Mouse (Mus musculus) kidney, postnatal 36 days (tissue): ENCODE results near the gene Lmnb2.

Source experiments
- DNase-seq, 2 experiments: peaks; one replicate each; pipeline ENCODE4 v3.0.0; 2021 to 2022; ENCODE audit warnings: mixed read lengths in 2 of 2

The Lmnb2 gene

DNA sequence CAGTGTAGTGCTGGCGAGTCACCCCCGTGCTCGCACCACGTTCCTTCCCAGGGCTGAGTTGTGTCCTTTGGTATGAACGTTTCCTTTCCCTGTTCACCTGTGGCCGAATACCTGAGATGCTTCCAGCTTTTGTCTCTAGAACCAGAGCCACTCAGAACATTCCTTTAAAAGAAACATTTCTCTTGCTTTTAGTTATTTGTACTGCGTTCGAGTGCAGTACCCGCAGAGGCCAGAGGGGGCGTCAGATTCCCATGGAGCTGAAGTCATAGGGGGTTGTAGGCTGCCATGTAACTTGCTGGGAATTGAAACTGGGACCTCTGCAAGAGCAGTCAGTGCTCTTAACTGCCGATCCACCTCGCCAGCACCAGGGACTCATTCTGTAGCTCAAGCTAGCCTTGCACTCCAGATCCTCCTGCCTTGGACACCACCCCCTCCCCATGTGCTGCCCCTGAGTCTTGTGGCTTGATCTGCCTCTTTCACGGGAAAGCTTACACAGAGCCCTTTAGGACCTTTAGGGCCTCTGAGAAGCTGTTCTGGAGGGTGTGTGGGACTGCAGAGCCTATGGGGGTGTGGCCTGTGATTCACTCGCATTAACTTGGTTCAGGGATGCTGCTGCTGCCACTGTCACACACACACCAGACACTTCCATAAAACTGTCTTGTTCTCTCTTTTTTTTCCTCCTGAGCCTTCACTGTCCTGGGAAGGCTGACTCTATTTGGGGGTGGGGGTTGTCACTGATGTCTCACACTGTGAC, 28.8 kb upstream of the Lmnb2 start:
- DNase-seq = peak in 1 of 2 experiments; percentile 14

GRCm38 (mm10) chr10:80944231-80944630, 26.2 kb upstream of the Lmnb2 start:
- DNase-seq = no peak

DNA sequence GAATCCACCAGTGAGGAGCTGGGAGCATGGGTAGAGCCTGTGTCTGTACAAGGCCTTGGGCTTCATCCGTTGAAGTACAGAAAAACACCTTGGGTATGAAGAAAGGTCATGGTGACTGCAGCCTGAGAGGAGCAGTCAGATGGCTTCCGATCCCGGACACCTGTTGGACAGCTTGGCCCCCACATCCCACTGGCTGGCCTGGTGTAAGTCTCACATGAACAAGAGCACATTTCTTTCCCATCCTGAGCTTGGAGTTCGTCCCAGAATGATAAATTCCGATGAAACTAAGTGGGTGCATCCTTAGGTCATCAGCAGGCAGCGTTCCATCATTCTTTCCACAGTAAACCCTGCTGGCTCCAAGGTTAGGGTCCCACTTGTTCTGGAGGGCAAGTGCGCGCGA, 25.7 kb upstream of the Lmnb2 start:
- no peak for DNase-seq

GRCm38 (mm10) chr10:80942919-80943318, 24.9 kb upstream of the Lmnb2 start:
- no peak for DNase-seq

- DNase-seq = peak in 1 of 2 experiments; percentile 49
Observed at GRCm38 (mm10) chr10:80940988-80941347, 22.9 kb upstream of the Lmnb2 start.

DNA sequence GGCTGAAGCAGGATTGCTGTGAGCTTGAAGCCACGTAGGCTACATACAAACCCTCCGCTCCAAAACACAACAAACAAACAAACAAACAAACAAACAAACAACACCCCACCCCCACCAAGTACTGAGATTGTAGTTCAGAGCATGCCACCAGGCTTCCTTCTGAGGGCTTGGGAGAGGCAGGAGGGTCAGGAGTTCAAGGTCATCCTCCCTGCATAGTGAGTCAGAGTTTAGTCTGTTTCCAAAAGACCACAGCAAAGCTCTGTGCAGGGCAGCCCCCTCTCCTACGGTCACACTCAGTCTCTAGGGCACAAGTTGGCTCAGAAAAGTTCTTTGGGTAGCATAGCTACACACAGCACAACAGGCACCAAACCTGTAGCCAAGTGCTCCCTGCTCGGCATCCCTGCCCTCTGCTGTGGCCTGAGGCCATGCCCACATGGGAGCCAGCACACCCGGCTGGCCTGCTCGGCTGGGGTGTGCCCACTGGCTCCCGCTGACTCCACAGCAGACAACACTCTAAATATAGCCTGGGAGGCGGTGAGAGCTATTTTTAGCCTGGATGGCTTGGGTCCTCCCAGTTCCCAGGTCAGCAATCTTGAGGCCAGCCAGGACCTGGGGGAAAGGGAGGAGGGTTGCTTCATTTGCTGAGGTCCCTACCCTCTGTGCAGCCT, 22.4 kb upstream of the Lmnb2 start:
- DNase-seq = peak; percentile 86 to 93

GRCm38 (mm10) chr10:80939671-80940070, 21.6 kb upstream of the Lmnb2 start:
- DNase-seq = peak; percentile 91 to 95

GRCm38 (mm10) chr10:80938831-80939550, 20.9 kb upstream of the Lmnb2 start:
- DNase-seq = no peak

DNA sequence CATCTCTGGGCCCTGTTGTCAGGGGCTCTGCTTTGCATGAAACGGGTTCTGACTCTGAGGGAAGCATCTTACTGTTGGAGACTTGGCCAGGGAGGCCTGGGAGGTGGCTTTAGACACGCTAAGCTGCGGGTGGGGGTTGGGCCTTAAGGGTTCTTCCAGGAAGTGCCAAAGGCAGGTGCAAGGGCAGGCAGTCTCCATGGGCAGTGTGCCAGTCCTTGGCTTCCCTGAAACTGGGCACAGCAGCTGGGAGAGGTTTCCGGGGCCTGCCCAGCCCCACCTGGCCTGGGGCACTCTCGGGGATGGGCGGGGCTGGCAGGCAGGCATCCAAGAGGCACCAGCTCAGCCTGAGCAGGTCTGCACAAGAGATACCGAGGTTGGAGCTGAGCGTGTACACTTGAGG, 19.6 kb upstream of the Lmnb2 start:
- peak; percentile 83 to 90 for DNase-seq

DNA sequence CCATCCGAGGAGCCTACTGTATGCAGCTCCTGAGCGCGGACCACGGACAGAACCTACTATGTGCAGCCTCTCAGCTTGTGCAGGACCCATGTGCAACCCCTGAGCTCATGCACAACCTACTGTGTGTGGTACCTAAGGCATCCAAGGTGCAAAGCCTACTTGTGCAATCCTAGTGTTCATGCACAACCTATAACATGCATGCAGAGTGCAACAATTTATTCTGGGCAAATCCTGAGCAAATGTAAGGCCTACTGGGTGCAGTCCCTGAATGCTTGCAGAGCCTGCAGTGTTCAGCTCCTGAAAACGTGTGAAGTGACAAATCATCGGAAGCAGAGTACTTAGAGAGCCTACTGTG, 18.7 kb upstream of the Lmnb2 start:
- DNase-seq = no peak

DNA sequence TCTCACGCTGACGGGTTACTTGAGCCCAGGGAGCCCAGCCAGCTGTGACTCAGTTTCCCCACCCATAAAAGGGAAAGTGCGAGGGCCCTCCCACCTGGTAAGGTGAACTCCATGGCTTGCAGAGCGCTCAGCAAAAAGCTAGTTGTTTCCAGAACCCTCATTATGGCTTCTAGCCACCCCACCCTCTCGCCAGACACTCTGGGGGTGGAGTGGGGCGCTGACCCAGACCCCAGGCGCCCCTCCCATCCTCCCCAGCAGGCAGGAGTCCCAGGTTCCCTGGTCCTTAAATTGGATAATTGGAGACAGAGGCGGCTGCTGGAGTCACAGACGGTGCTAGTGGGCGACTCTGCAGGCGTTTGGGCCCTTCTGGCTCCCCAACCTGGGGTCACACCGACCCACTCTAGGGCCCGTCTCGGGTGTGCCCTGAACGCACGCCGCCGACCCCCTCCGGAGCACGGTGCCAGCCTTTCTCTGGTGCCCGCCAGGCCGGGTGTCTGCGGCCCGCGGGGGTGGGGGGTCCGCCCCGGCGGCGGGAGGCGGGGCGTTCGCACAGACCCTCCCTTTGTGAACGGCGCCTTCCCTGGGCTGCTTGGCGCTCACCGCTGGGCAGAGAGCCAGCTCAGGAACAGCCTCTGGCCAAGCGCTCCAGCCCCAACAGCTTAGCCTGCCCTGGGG, 18.2 kb upstream of the Lmnb2 start:
- DNase-seq = peak; percentile 76 to 91

- DNase-seq = no peak
Observed at GRCm38 (mm10) chr10:80935698-80936097, 17.7 kb upstream of the Lmnb2 start.

GRCm38 (mm10) chr10:80935241-80935640, 17.2 kb upstream of the Lmnb2 start:
- DNase-seq = no peak

DNA sequence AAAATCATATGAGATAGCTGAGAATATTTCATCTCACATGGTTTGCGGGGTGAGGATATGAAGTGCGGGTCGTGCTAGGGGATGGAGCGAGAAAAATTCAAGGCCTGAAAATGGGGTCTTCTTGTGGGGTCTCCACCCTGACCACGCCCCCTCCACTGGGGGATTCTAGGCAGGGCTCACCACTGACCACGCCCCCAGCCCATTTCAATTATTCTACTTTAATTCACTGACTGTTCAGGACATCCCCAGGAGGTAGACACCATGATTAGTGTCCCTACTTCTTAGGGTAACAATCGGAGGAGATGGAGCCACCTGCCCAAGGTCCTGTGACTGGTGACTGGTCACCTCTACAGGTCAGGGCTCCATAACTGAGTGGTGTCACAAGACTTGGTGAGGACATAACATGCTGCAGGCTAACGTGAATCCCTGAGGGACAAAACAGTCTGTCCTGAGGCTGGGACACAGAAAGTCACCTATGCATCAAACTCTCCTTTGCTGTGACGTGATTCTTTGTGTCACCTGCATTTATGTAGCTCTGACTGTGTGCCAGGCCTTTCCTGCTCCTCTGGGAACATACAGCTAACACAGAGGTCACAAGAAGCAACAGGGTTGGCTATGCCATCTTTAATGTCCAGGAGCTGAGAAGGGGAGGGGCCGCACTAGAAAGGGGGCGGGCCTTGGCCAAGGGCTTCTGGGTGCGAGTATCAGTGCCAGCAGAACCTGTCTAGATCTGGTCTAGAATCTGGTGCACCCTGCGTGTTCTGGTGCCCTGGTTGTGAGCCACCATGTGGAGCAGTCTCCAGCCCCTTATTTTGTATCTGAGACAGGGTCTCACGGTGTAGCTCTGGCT, 16.3 kb upstream of the Lmnb2 start:
- no peak for DNase-seq

DNA sequence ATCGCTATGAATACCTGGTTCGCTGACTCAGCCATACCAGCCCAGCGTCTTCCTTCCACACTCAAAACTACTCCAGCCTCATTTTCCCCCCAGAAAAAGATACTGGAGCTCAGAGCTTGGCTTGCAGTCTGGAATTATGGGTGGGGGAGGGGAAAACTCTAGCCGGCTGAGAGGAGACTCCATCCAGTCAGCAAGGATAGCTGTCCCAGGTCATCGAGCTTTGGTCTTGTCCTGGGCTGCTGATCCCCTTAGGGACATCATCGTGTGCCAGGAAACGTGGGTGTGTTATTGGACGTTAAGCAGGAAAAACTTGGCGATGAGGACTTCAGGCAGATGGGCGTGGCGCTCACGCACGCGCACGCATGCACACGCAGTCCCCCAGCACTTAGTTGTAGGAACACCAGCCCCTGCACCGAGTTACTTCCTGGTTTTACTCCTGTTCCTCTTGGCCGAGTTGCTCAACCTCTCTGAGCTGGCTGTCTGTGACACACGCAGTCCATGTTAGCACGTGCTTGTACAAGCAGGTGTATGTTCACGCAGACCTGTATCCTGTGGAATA, 15.5 kb upstream of the Lmnb2 start:
- peak; percentile 53 to 56 for DNase-seq

DNA sequence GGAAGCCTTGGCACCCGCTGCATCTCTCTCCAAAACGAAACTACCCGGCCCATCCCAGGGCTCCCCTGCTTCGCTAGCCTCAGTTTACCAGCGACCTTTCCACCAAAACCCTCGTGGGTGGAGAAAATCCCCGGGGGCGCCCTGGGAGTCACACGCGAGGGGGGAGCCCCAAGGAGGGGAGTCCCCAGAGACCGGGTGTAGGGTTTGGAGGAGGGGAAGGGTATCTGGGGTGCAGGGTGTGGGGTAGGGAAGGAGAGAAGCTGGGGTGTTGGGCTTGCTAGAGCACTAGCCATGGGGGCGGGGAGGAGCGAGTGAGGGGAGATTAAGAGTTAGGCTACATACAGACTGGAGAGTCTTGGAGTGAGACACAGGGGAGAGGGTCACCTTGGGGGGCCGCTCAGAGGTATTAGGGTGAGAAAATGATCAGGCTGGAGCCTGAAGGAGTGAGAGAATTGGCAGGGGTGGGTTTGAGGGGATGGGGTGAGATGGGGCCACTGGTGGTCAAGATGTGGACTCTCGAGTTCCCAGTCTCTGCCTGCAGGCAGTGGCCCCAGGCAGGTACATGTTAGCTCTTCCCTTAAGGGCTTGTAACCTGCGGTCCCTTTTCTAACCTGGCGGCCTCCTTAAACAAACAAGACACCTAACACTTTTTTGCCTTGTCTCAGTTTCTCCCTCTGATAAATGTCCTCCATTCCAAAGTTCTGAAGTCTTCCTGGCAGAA, 14.8 kb upstream of the Lmnb2 start:
- peak in 1 of 2 experiments; percentile 28 for DNase-seq

DNA sequence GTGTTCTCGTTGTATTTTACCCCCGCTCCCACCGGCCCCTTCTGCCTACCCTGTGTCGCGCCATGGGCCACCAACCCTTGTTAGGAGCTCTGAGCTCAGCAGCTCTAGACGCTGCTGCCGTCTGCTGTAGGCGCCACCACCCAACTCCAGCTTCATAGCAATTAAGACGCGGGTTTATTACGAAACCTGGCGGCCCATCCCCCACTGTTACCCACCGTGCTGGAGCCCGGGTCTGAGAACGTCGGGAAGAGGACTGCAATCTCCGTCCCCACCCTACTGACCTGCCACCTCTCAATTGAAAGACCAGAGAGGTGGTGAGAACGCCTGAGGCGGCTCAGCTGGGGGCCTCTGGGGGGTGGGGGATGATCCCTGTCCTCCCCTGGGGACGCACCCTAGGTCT, 14.2 kb upstream of the Lmnb2 start:
- peak in 1 of 2 experiments; percentile 37 for DNase-seq

DNA sequence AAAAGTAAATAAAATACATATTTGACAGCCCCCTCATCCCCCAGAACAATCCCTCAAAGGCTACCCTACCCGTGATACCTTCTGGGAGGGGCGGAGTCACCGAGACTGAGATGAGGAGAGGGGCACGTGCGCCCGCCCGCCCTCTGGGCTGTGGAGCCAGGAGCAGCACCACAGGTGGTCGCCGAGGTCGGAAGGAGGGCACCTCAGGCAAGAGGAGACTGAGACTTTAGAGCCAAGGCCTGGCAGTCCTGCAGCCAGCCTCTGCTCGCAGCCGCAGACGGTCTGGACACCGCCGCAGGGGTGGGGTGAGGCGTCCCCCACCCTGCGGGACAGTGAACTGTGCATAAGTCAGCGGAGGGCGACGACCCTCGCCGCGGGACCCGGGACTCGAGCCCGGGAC, 13.7 kb upstream of the Lmnb2 start:
- DNase-seq = no peak

DNA sequence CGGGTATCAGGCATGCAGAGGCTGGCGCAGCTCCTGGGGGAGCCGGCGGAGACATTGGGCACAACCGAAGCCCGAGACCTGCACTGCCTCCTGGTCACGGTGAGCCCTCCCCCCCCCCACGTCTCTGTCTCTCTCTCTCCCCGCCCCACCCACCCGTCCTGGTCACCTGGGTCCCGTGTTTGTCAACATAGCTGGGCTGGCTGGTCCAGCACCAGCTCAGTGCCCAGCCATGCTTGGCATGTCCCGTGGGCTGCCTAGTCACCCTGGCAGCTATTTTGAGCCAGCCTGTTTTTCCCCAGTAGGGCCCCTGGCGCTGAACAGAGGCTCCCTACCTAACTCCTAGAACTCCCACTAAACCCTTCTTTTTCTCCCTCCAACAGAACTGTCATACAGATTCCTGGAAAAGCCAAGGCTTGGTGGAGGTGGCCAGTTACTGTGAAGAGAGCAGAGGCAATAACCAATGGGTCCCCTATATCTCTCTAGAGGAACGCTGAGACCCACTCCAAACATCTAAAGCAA, 13.2 kb upstream of the Lmnb2 start:
- peak; percentile 53 to 61 for DNase-seq

DNA sequence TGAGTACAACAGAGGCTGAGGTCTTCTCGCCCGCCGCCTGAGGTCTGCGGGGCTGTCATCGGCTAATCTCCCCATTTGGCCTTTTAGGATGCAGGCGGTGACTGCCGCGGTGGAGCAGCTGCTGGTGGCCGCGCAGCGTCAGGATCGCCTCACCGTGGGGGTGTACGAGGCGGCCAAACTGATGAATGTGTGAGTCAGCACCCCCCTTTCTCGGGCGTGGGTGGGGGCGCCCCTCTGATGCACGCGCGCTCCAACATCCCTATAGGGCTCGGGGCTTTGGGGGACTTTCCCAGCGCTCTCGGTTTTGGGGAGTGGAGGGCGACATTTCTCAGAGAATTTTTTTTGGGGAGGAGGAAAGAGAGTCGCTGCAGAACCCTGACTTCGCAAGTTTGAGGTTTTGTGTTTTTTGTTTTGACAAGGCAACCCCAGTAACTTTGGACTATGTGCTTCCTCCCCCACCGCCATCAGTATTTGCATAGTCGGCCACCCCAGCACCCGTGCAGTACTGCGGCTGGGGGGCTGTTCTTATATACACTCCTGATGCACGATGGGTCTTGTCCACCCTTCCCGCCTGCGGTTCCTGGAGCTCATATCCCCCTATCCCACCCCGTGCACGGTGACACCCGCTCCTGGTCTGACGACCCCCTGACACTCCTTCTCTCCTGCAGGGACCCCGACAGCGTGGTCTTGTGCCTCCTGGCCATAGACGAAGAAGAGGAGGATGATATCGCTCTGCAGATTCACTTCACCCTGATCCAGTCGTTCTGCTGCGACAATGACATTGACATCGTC, 12.5 kb upstream of the Lmnb2 start:
- no peak for DNase-seq
